9 mouse cellular contexts compared by ENCODE assay signal in genomic region chr19:47902316-47903201, GRCm38 (mm10). TPM values are rescaled to one million over a fixed set of nuclear protein-coding genes. Genes with fewer than 3 reads are reported as not detected.
DNase-seq lines count a peak whose midpoint lies in the region; ATAC-seq and TF ChIP-seq lines count a peak whose summit lies in the region.
"Had no signal": no experiment of that assay in that cellular context is flagged by ENCODE, and none has a peak within 500 bp of the region (broad histone marks: within the 10 kb centered on the region; RNA-seq: fewer than 3 reads in every experiment).

No protein-coding gene starts in this region.

- H3K9ac ChIP-seq in lung, embryonic 16.5 days (ENCODE audit: low read length), result no peak overlapping the region
- H3K9ac ChIP-seq in embryonic facial prominence, embryonic 11.5 days (replicated peaks; ENCODE audit: low read length), result no peak overlapping the region
- no peak overlapping the region for H3K9ac ChIP-seq in intestine, embryonic 16.5 days (ENCODE audit: low read depth, low read length)
- no peak overlapping the region for H3K9ac ChIP-seq in lung, postnatal 0 days (replicated peaks; ENCODE audit: low read depth)
- H3K9ac ChIP-seq in forebrain, embryonic 11.5 days (ENCODE audit: low read length), result no peak overlapping the region

- H3K4me1 ChIP-seq in lung, embryonic 16.5 days (replicated peaks; ENCODE audit: control insufficient read depth, insufficient read depth, low read length), result peaks cover 26% of the 10 kb centered on the region
- H3K4me1 ChIP-seq in embryonic facial prominence, embryonic 11.5 days (ENCODE audit: control insufficient read depth, insufficient read depth, low read length), result peaks cover 7% of the 10 kb centered on the region
- peaks cover 21% of the 10 kb centered on the region for H3K4me1 ChIP-seq in intestine, embryonic 16.5 days (ENCODE audit: control insufficient read depth, insufficient read depth, low read length)
- H3K4me1 ChIP-seq in lung, postnatal 0 days (ENCODE audit: insufficient read depth, low read depth, low read length), result peaks cover 15% of the 10 kb centered on the region; the same call in 1 of the 2 replicates
- H3K4me1 ChIP-seq in forebrain, embryonic 11.5 days (replicated peaks; ENCODE audit: control insufficient read depth, insufficient read depth, low read length), result peaks cover 5% of the 10 kb centered on the region; the same call in 1 of the 2 replicates

- ATAC-seq in lung, embryonic 16.5 days (ENCODE audit: low read depth), result peak; percentile 55
- ATAC-seq in embryonic facial prominence, embryonic 11.5 days (replicated peaks; ENCODE audit: insufficient number of reproducible peaks, low FRiP score, low TSS enrichment, low read depth), result peak; percentile 45; the same call in 1 of the 2 replicates
- ATAC-seq in intestine, embryonic 16.5 days, result 0 out of 2 replicates have a peak, but pooled peaks have one; percentile 7
- peak; percentile 54 for ATAC-seq in lung, postnatal 0 days
- no peak for ATAC-seq in forebrain, embryonic 11.5 days (replicated peaks; ENCODE audit: low FRiP score)
- ATAC-seq in megakaryocyte, adult 5-6 weeks (ENCODE audit: poor library complexity, severe bottlenecking), result no peak

- H3K4me3 ChIP-seq in lung, embryonic 16.5 days (ENCODE audit: low read length), result no peak overlapping the region
- H3K4me3 ChIP-seq in embryonic facial prominence, embryonic 11.5 days (ENCODE audit: low read depth, low read length), result no peak overlapping the region
- no peak overlapping the region for H3K4me3 ChIP-seq in intestine, embryonic 16.5 days (ENCODE audit: low read length)
- H3K4me3 ChIP-seq in lung, postnatal 0 days (ENCODE audit: low read depth, low read length), result no peak overlapping the region
- H3K4me3 ChIP-seq in forebrain, embryonic 11.5 days (ENCODE audit: low read depth, low read length), result no peak overlapping the region

- TF ChIP-seq EP300 in lung, postnatal 0 days (IDR thresholded peaks at IDR 0.05), result peak; percentile 49; the same call in 1 of the 2 replicates

- H3K4me2 ChIP-seq in lung, embryonic 16.5 days (ENCODE audit: low read depth, low read length), result no peak overlapping the region
- no peak overlapping the region for H3K4me2 ChIP-seq in embryonic facial prominence, embryonic 11.5 days (ENCODE audit: low read depth, low read length)
- H3K4me2 ChIP-seq in intestine, embryonic 16.5 days (ENCODE audit: low read depth, low read length), result no peak overlapping the region
- no peak overlapping the region for H3K4me2 ChIP-seq in lung, postnatal 0 days (replicated peaks; ENCODE audit: low read depth, low read length)
- H3K4me2 ChIP-seq in forebrain, embryonic 11.5 days (ENCODE audit: low read depth, low read length, severe bottlenecking), result no peak overlapping the region

- H3K27me3 ChIP-seq in lung, embryonic 16.5 days (ENCODE audit: control insufficient read depth, insufficient read depth, low read depth, low read length), result no peaks in the 10 kb centered on the region
- H3K27me3 ChIP-seq in embryonic facial prominence, embryonic 11.5 days (ENCODE audit: control insufficient read depth, insufficient read depth, low read length), result no peaks in the 10 kb centered on the region
- no peaks in the 10 kb centered on the region for H3K27me3 ChIP-seq in intestine, embryonic 16.5 days (replicated peaks; ENCODE audit: control insufficient read depth, insufficient read depth, low read length)
- H3K27me3 ChIP-seq in lung, postnatal 0 days (replicated peaks; ENCODE audit: insufficient read depth, low read length), result no peaks in the 10 kb centered on the region
- no peaks in the 10 kb centered on the region for H3K27me3 ChIP-seq in forebrain, embryonic 11.5 days (ENCODE audit: control insufficient read depth, insufficient read depth, low read length)

- 49% methylated on average over 13 of the region's 13 CpGs for WGBS in lung, embryonic 16.5 days
- WGBS in embryonic facial prominence, embryonic 11.5 days, result 60% methylated on average over 13 of the region's 13 CpGs
- 66% methylated on average over 13 of the region's 13 CpGs for WGBS in intestine, embryonic 16.5 days
- 45% methylated on average over 13 of the region's 13 CpGs for WGBS in lung, postnatal 0 days
- WGBS in forebrain, embryonic 11.5 days, result 72% methylated on average over 13 of the region's 13 CpGs

- no peak for DNase-seq in lung, adult 18-20 months
- peak; percentile 22 for DNase-seq in embryonic facial prominence, embryonic 11.5 days (ENCODE audit: low spot score)
- DNase-seq in lung, postnatal 0 days (ENCODE audit: low spot score), result peak; percentile 63
- no peak for DNase-seq in forebrain, embryonic 11.5 days (ENCODE audit: low spot score)
- DNase-seq in layer of hippocampus, adult 18-20 months (ENCODE audit: low spot score in 2 of 2), result no peak

- TF ChIP-seq CTCF in lung, postnatal 0 days (IDR thresholded peaks at IDR 0.05), result no peak

- H3K9me3 ChIP-seq in lung, embryonic 16.5 days (ENCODE audit: control insufficient read depth, low read length), result no peaks in the 10 kb centered on the region
- H3K9me3 ChIP-seq in embryonic facial prominence, embryonic 11.5 days (replicated peaks; ENCODE audit: control insufficient read depth, low read length), result no peaks in the 10 kb centered on the region
- no peaks in the 10 kb centered on the region for H3K9me3 ChIP-seq in intestine, embryonic 16.5 days (ENCODE audit: control insufficient read depth, low read length)
- no peaks in the 10 kb centered on the region for H3K9me3 ChIP-seq in lung, postnatal 0 days (ENCODE audit: low read length)
- no peaks in the 10 kb centered on the region for H3K9me3 ChIP-seq in forebrain, embryonic 11.5 days (ENCODE audit: control insufficient read depth, low read length)

- peak overlapping the region; percentile 57 for H3K27ac ChIP-seq in lung, embryonic 16.5 days (ENCODE audit: low read length)
- H3K27ac ChIP-seq in embryonic facial prominence, embryonic 11.5 days (replicated peaks; ENCODE audit: low read depth, low read length), result no peak overlapping the region
- no peak overlapping the region for H3K27ac ChIP-seq in intestine, embryonic 16.5 days (ENCODE audit: low read length)
- peak overlapping the region; percentile 63; the same call in 1 of the 2 replicates for H3K27ac ChIP-seq in lung, postnatal 0 days (ENCODE audit: low read length)
- no peak overlapping the region for H3K27ac ChIP-seq in forebrain, embryonic 11.5 days (ENCODE audit: low read depth, low read length)

- peaks cover under 1% of the 10 kb centered on the region for H3K36me3 ChIP-seq in lung, embryonic 16.5 days (ENCODE audit: control insufficient read depth, insufficient read depth, low read length)
- no peaks in the 10 kb centered on the region; the same call in 1 of the 2 replicates for H3K36me3 ChIP-seq in embryonic facial prominence, embryonic 11.5 days (replicated peaks; ENCODE audit: control insufficient read depth, insufficient read depth, low read depth, low read length)
- 0 out of 2 replicates have a peak, but pooled peaks cover under 1% of the 10 kb centered on the region for H3K36me3 ChIP-seq in intestine, embryonic 16.5 days (ENCODE audit: control insufficient read depth, insufficient read depth, low read length)
- H3K36me3 ChIP-seq in lung, postnatal 0 days (ENCODE audit: insufficient read depth, low read length), result peaks cover 4% of the 10 kb centered on the region; the same call in 1 of the 2 replicates
- no peaks in the 10 kb centered on the region; the same call in 1 of the 2 replicates for H3K36me3 ChIP-seq in forebrain, embryonic 11.5 days (ENCODE audit: control insufficient read depth, insufficient read depth, low read length)

RNA-seq across cellular contexts. Expression of gene Cfap43, which starts 16.5 kb away (rescaled TPM):
- 1.7 and 2.6 TPM in 2 replicates for polyA plus RNA-seq in lung, embryonic 16.5 days (2015; fragmentation: Nextera tagmentation; extraction: Ambion mirVana)
- polyA plus RNA-seq in embryonic facial prominence, embryonic 11.5 days (2014; fragmentation: Nextera tagmentation; extraction: Ambion mirVana), result 0.06 TPM in 1 of 2 replicates, not detected in the other
- 0.11 and 0.15 TPM in 2 replicates for polyA plus RNA-seq in intestine, embryonic 16.5 days (2015; fragmentation: Nextera tagmentation; extraction: Ambion mirVana)
- polyA plus RNA-seq in lung, postnatal 0 days (2015; fragmentation: Nextera tagmentation; extraction: Ambion mirVana), result 4.9 and 6.3 TPM in 2 replicates
- 0.04 and 0.15 TPM in 2 replicates for polyA plus RNA-seq in forebrain, embryonic 11.5 days (2014; fragmentation: Nextera tagmentation; extraction: Ambion mirVana)
- total RNA-seq in megakaryocyte, adult 5-6 weeks (2015), result 0.18 and 0.32 TPM in 2 replicates
- total RNA-seq in megakaryocyte, adult 5-6 weeks (2017), result not detected in 2 replicates
- total RNA-seq in layer of hippocampus, adult 18-20 months (2021), result under 1 TPM; 0.79 to 0.99 TPM
- polyA plus RNA-seq: large intestine, adult 2 months had no signal

RNA-seq across cellular contexts. Expression of gene Itprip, which starts 16.5 kb away (rescaled TPM):
- 16.2 and 16.9 TPM in 2 replicates for polyA plus RNA-seq in lung, embryonic 16.5 days (2015; fragmentation: Nextera tagmentation; extraction: Ambion mirVana)
- 10.4 and 12.3 TPM in 2 replicates for polyA plus RNA-seq in embryonic facial prominence, embryonic 11.5 days (2014; fragmentation: Nextera tagmentation; extraction: Ambion mirVana)
- 8.0 and 8.8 TPM in 2 replicates for polyA plus RNA-seq in intestine, embryonic 16.5 days (2015; fragmentation: Nextera tagmentation; extraction: Ambion mirVana)
- polyA plus RNA-seq in lung, postnatal 0 days (2015; fragmentation: Nextera tagmentation; extraction: Ambion mirVana), result 15.6 and 15.9 TPM in 2 replicates
- 18.8 and 20.4 TPM in 2 replicates for polyA plus RNA-seq in forebrain, embryonic 11.5 days (2014; fragmentation: Nextera tagmentation; extraction: Ambion mirVana)
- 14.8 and 18.9 TPM in 2 replicates for total RNA-seq in megakaryocyte, adult 5-6 weeks (2015)
- 28.4 and 28.9 TPM in 2 replicates for total RNA-seq in megakaryocyte, adult 5-6 weeks (2017)
- 1 to 10 TPM in 1 of 2 experiments, under 1 TPM in 1; 0.86 to 1.2 TPM for total RNA-seq in layer of hippocampus, adult 18-20 months (2021)

RNA-seq across cellular contexts. Expression of gene Cfap58, which starts 34.9 kb away (rescaled TPM):
- polyA plus RNA-seq in lung, embryonic 16.5 days (2015; fragmentation: Nextera tagmentation; extraction: Ambion mirVana), result 0.53 and 0.73 TPM in 2 replicates
- polyA plus RNA-seq in embryonic facial prominence, embryonic 11.5 days (2014; fragmentation: Nextera tagmentation; extraction: Ambion mirVana), result 0.10 TPM in 1 of 2 replicates, not detected in the other
- not detected in 2 replicates for polyA plus RNA-seq in intestine, embryonic 16.5 days (2015; fragmentation: Nextera tagmentation; extraction: Ambion mirVana)
- 2.0 and 2.6 TPM in 2 replicates for polyA plus RNA-seq in lung, postnatal 0 days (2015; fragmentation: Nextera tagmentation; extraction: Ambion mirVana)
- polyA plus RNA-seq in forebrain, embryonic 11.5 days (2014; fragmentation: Nextera tagmentation; extraction: Ambion mirVana), result not detected in 2 replicates
- total RNA-seq in megakaryocyte, adult 5-6 weeks (2015), result not detected in 2 replicates
- not detected in 2 replicates for total RNA-seq in megakaryocyte, adult 5-6 weeks (2017)
- total RNA-seq in layer of hippocampus, adult 18-20 months (2021), result under 1 TPM; 0.28 to 0.30 TPM
- polyA plus RNA-seq: large intestine, adult 2 months had no signal

RNA-seq across cellular contexts. Expression of gene Gsto2, which starts 37.2 kb away (rescaled TPM):
- polyA plus RNA-seq in lung, embryonic 16.5 days (2015; fragmentation: Nextera tagmentation; extraction: Ambion mirVana), result 1.2 and 1.3 TPM in 2 replicates
- polyA plus RNA-seq in embryonic facial prominence, embryonic 11.5 days (2014; fragmentation: Nextera tagmentation; extraction: Ambion mirVana), result 0.77 and 1.3 TPM in 2 replicates
- 0.68 and 1.2 TPM in 2 replicates for polyA plus RNA-seq in intestine, embryonic 16.5 days (2015; fragmentation: Nextera tagmentation; extraction: Ambion mirVana)
- 2.1 TPM in 2 replicates for polyA plus RNA-seq in lung, postnatal 0 days (2015; fragmentation: Nextera tagmentation; extraction: Ambion mirVana)
- polyA plus RNA-seq in forebrain, embryonic 11.5 days (2014; fragmentation: Nextera tagmentation; extraction: Ambion mirVana), result 0.76 and 1.1 TPM in 2 replicates
- total RNA-seq in megakaryocyte, adult 5-6 weeks (2015), result not detected in 2 replicates
- not detected in 2 replicates for total RNA-seq in megakaryocyte, adult 5-6 weeks (2017)
- total RNA-seq in layer of hippocampus, adult 18-20 months (2021), result 1 to 10 TPM; 2.9 to 3.7 TPM

RNA-seq across cellular contexts. Expression of gene Gsto1, which starts 47.8 kb away (rescaled TPM):
- 93.9 and 105 TPM in 2 replicates for polyA plus RNA-seq in lung, embryonic 16.5 days (2015; fragmentation: Nextera tagmentation; extraction: Ambion mirVana)
- 183 and 196 TPM in 2 replicates for polyA plus RNA-seq in embryonic facial prominence, embryonic 11.5 days (2014; fragmentation: Nextera tagmentation; extraction: Ambion mirVana)
- 588 and 626 TPM in 2 replicates for polyA plus RNA-seq in intestine, embryonic 16.5 days (2015; fragmentation: Nextera tagmentation; extraction: Ambion mirVana)
- 147 and 172 TPM in 2 replicates for polyA plus RNA-seq in lung, postnatal 0 days (2015; fragmentation: Nextera tagmentation; extraction: Ambion mirVana)
- polyA plus RNA-seq in forebrain, embryonic 11.5 days (2014; fragmentation: Nextera tagmentation; extraction: Ambion mirVana), result 75.1 and 83.2 TPM in 2 replicates
- total RNA-seq in megakaryocyte, adult 5-6 weeks (2015), result 159 and 168 TPM in 2 replicates
- total RNA-seq in megakaryocyte, adult 5-6 weeks (2017), result 75.9 and 92.0 TPM in 2 replicates
- total RNA-seq in layer of hippocampus, adult 18-20 months (2021), result 10 to 100 TPM; 46.2 to 47.4 TPM

Comparison
In these comparisons a context has a peak if more than half of its experiments do, and no peak if none do; other contexts are left out.
1. DNase-seq: peak in embryonic facial prominence, embryonic 11.5 days (single experiment) and lung, postnatal 0 days (single experiment); none in lung, adult 18-20 months (0 of 2), forebrain, embryonic 11.5 days (single experiment) and layer of hippocampus, adult 18-20 months (0 of 2).
2. ATAC-seq: peak in lung, embryonic 16.5 days (single experiment), embryonic facial prominence, embryonic 11.5 days (single experiment), intestine, embryonic 16.5 days (single experiment) and lung, postnatal 0 days (single experiment); none in forebrain, embryonic 11.5 days (single experiment) and megakaryocyte, adult 5-6 weeks (single experiment).
3. H3K27ac ChIP-seq: peak in lung, embryonic 16.5 days (single experiment) and lung, postnatal 0 days (single experiment); none in embryonic facial prominence, embryonic 11.5 days (single experiment), intestine, embryonic 16.5 days (single experiment) and forebrain, embryonic 11.5 days (single experiment).